Comparison of ENCODE assay signal across 17 mouse cellular contexts in the genomic region with DNA sequence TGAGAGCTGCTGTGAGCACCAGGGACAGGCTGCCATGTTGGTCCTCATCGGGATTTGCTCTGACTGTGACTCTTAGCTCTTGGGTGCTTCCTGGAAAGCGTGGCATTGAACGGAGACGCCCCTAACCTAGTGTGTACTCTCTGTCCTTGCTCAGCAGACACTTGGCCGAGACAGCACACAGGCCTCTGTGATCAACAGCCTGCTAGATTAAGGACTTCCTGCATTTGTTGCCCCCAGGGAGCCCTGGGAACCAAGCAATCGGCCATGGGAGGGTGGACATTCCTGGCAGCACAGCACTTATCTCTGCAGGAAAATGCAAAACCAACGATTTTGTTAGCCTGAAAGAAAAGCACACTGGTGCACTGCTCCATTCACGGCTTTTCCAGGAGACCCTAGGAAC. TPM values are rescaled to one million over a fixed set of nuclear protein-coding genes. Genes with fewer than 3 reads are reported as not detected.
DNase-seq lines count a peak whose midpoint lies in the region; ATAC-seq and TF ChIP-seq lines count a peak whose summit lies in the region.
"Had no signal": no experiment of that assay in that cellular context is flagged by ENCODE, and none has a peak within 500 bp of the region (broad histone marks: within the 10 kb centered on the region; RNA-seq: fewer than 3 reads in every experiment).

No protein-coding gene starts in this region.

- no peak for TF ChIP-seq POLR2A in lung, adult 2 months (IDR thresholded peaks at IDR 0.05; ENCODE audit: borderline replicate concordance, extremely low read depth, low read depth, low read length)

- DNase-seq in heart, adult 11 months, result peak; percentile 93
- DNase-seq in heart, postnatal 25 days (ENCODE audit: low spot score), result no peak
- DNase-seq in lung, postnatal 0 days (ENCODE audit: low spot score), result peak; percentile 49
- no peak for DNase-seq in lung, adult 2 months
- DNase-seq in c-Kit-positive CD71-positive TER-119-positive erythroid progenitor cells, embryonic 14.5 days (ENCODE audit: low spot score), result no peak
- DNase-seq: layer of hippocampus, postnatal 36 days; thymus, postnatal 4 days had no signal

- H3K27ac ChIP-seq in lung, postnatal 0 days (ENCODE audit: low read length), result peak overlapping the region; percentile 1; the same call in 1 of the 2 replicates
- H3K27ac ChIP-seq in heart, embryonic 13.5 days (replicated peaks), result peak overlapping the region; percentile 60
- H3K27ac ChIP-seq in stomach, embryonic 15.5 days, result 0 out of 2 replicates have a peak overlapping the region, but pooled peaks have one; percentile 2
- H3K27ac ChIP-seq: embryonic facial prominence, embryonic 15.5 days; hindbrain, embryonic 10.5 days; intestine, embryonic 15.5 days; macrophage; midbrain, embryonic 13.5 days had no signal

- H3K36me3 ChIP-seq in lung, postnatal 0 days (ENCODE audit: insufficient read depth, low read length), result no peaks in the 10 kb centered on the region
- H3K36me3 ChIP-seq in heart, embryonic 13.5 days, result no peaks in the 10 kb centered on the region
- no peaks in the 10 kb centered on the region for H3K36me3 ChIP-seq in stomach, embryonic 15.5 days
- H3K36me3 ChIP-seq: embryonic facial prominence, embryonic 15.5 days; hindbrain, embryonic 10.5 days; intestine, embryonic 15.5 days; midbrain, embryonic 13.5 days had no signal

- H3K4me3 ChIP-seq in lung, postnatal 0 days (ENCODE audit: low read depth, low read length), result no peak overlapping the region
- no peak overlapping the region for H3K4me3 ChIP-seq in lung, adult 2 months (replicated peaks; ENCODE audit: extremely low read depth, low read depth, low read length)
- no peak overlapping the region for H3K4me3 ChIP-seq in heart, embryonic 13.5 days
- no peak overlapping the region for H3K4me3 ChIP-seq in stomach, embryonic 15.5 days (replicated peaks)
- H3K4me3 ChIP-seq: embryonic facial prominence, embryonic 15.5 days; hindbrain, embryonic 10.5 days; intestine, embryonic 15.5 days; midbrain, embryonic 13.5 days had no signal

- no peaks in the 10 kb centered on the region for H3K27me3 ChIP-seq in lung, postnatal 0 days (replicated peaks; ENCODE audit: insufficient read depth, low read length)
- H3K27me3 ChIP-seq in heart, embryonic 13.5 days (replicated peaks), result no peaks in the 10 kb centered on the region
- H3K27me3 ChIP-seq in stomach, embryonic 15.5 days (replicated peaks), result no peaks in the 10 kb centered on the region
- H3K27me3 ChIP-seq: embryonic facial prominence, embryonic 15.5 days; intestine, embryonic 15.5 days; midbrain, embryonic 13.5 days had no signal

- no peak overlapping the region for H3K4me2 ChIP-seq in lung, postnatal 0 days (replicated peaks; ENCODE audit: low read depth, low read length)
- H3K4me2 ChIP-seq in heart, embryonic 13.5 days, result peak overlapping the region; percentile 33
- no peak overlapping the region for H3K4me2 ChIP-seq in stomach, embryonic 15.5 days
- H3K4me2 ChIP-seq: embryonic facial prominence, embryonic 15.5 days; intestine, embryonic 15.5 days; midbrain, embryonic 13.5 days had no signal

- 14% methylated on average over 8 of the region's 8 CpGs for WGBS in lung, postnatal 0 days
- 11% methylated on average over 8 of the region's 8 CpGs for WGBS in lung, adult 2 months
- whole genome bisulfite sequencing in heart, embryonic 13.5 days, result 21% methylated on average over 8 of the region's 8 CpGs
- 29% methylated on average over 8 of the region's 8 CpGs for WGBS in stomach, embryonic 15.5 days

- no peaks in the 10 kb centered on the region for H3K9me3 ChIP-seq in lung, postnatal 0 days (ENCODE audit: low read length)
- H3K9me3 ChIP-seq in heart, embryonic 13.5 days, result no peaks in the 10 kb centered on the region
- H3K9me3 ChIP-seq in stomach, embryonic 15.5 days, result no peaks in the 10 kb centered on the region
- H3K9me3 ChIP-seq: embryonic facial prominence, embryonic 15.5 days; hindbrain, embryonic 10.5 days; intestine, embryonic 15.5 days; midbrain, embryonic 13.5 days had no signal

- no peak for TF ChIP-seq EP300 in lung, postnatal 0 days (IDR thresholded peaks at IDR 0.05)

- intact Hi-C loops in heart, postnatal 25 days (cut with DNase I), result no loop called here

- no peak for TF ChIP-seq CTCF in lung, postnatal 0 days (IDR thresholded peaks at IDR 0.05)
- TF ChIP-seq CTCF in lung, adult 2 months (IDR thresholded peaks at IDR 0.05; ENCODE audit: insufficient read depth, low read length), result no peak

- no peaks in the 10 kb centered on the region for H3K4me1 ChIP-seq in lung, postnatal 0 days (ENCODE audit: insufficient read depth, low read depth, low read length)
- H3K4me1 ChIP-seq in lung, adult 2 months (ENCODE audit: control insufficient read depth, insufficient read depth, low read length), result no peaks in the 10 kb centered on the region
- H3K4me1 ChIP-seq in heart, embryonic 13.5 days, result peaks cover 33% of the 10 kb centered on the region
- H3K4me1 ChIP-seq in stomach, embryonic 15.5 days, result peaks cover 8% of the 10 kb centered on the region
- H3K4me1 ChIP-seq: embryonic facial prominence, embryonic 15.5 days; hindbrain, embryonic 10.5 days had no signal

- H3K9ac ChIP-seq in lung, postnatal 0 days (replicated peaks; ENCODE audit: low read depth), result no peak overlapping the region
- no peak overlapping the region for H3K9ac ChIP-seq in heart, embryonic 13.5 days
- H3K9ac ChIP-seq in stomach, embryonic 15.5 days, result no peak overlapping the region
- H3K9ac ChIP-seq: embryonic facial prominence, embryonic 15.5 days; intestine, embryonic 15.5 days; midbrain, embryonic 13.5 days had no signal

- peak; percentile 62 for ATAC-seq in lung, postnatal 0 days
- no peak; the same call in 1 of the 2 replicates for ATAC-seq in heart, embryonic 13.5 days (ENCODE audit: extremely low read depth, insufficient number of reproducible peaks, low FRiP score, low TSS enrichment)
- ATAC-seq in stomach, embryonic 15.5 days (ENCODE audit: insufficient read depth, low FRiP score, low read depth), result no peak
- ATAC-seq: forebrain, embryonic 16.5 days; intestine, embryonic 15.5 days; midbrain, embryonic 13.5 days had no signal

RNA-seq across cellular contexts. Expression of a gene that starts 18.0 kb away (rescaled TPM):
- 1 to 10 TPM; 1.1 to 1.3 TPM for total RNA-seq in heart, postnatal 25 days (2021)
- 5.0 and 5.6 TPM in 2 replicates for polyA plus RNA-seq in lung, postnatal 0 days (2015; fragmentation: Nextera tagmentation; extraction: Ambion mirVana)
- polyA plus RNA-seq in lung, adult 2 months (2012; rRNA removed), result 0.46 and 0.48 TPM in 2 replicates
- polyA plus RNA-seq in heart, embryonic 13.5 days (2015; fragmentation: Nextera tagmentation; extraction: Ambion mirVana), result 1.8 and 2.0 TPM in 2 replicates
- polyA plus RNA-seq in stomach, embryonic 15.5 days (2015; fragmentation: Nextera tagmentation; extraction: Ambion mirVana), result 3.0 and 3.3 TPM in 2 replicates
- total RNA-seq: common myeloid progenitor, adult 5-6 weeks had no signal
- polyA plus RNA-seq: C2C12 had no signal

Comparison
In these comparisons a context has a peak if more than half of its experiments do, and no peak if none do; other contexts are left out.
1. DNase-seq: peak in heart, adult 11 months (single experiment) and lung, postnatal 0 days (single experiment); none in heart, postnatal 25 days (single experiment), lung, adult 2 months (single experiment) and c-Kit-positive CD71-positive TER-119-positive erythroid progenitor cells, embryonic 14.5 days (single experiment).
2. H3K27ac ChIP-seq: peak in every context shown above with its lines; median percentile 60 in heart, embryonic 13.5 days; 2 in stomach, embryonic 15.5 days; 1 in lung, postnatal 0 days.